Mouse (Mus musculus): ENCODE data around the gene Dnah6.

- TF ChIP-seq CTCF (IDR thresholded peaks at IDR 0.05; ENCODE audit: control insufficient read depth, insufficient read depth, insufficient replicate concordance, low read depth, low read length) = no peak
- no peak for TF ChIP-seq POLR2A (IDR thresholded peaks at IDR 0.05; ENCODE audit: control insufficient read depth, low read depth, low read length)
These were observed 78.7 kb downstream of the Dnah6 start for GRCm38 (mm10) chr6:73142776-73143175.

Data from testis, adult 2 months (tissue).